Mouse (Mus musculus): ENCODE data around the gene Prss45.

- no peak for TF ChIP-seq CTCF (IDR thresholded peaks at IDR 0.05; ENCODE audit: extremely low read depth, insufficient read depth, low read length)
- TF ChIP-seq POLR2A (IDR thresholded peaks at IDR 0.05; ENCODE audit: extremely low read depth, insufficient read depth, low read length) = no peak
Observed at GRCm38 (mm10) chr9:110803294-110803693, 31.1 kb upstream of the Prss45 start.

All from cortical plate, adult 2 months (tissue).